Mouse (Mus musculus): Measurements from ENCODE around the gene Lalba.
"Not testable (repeated sequence)": the region's sequence is repeated elsewhere in the genome, so short reads cannot be mapped to it uniquely, and the experiment has no call there.

The Lalba gene

GRCm38 (mm10) chr15:98482701-98483100 is at the start of gene Lalba:
Gene Lalba (minus strand): TSS chr15:98482721.
- DNase-seq: no peak

DNA sequence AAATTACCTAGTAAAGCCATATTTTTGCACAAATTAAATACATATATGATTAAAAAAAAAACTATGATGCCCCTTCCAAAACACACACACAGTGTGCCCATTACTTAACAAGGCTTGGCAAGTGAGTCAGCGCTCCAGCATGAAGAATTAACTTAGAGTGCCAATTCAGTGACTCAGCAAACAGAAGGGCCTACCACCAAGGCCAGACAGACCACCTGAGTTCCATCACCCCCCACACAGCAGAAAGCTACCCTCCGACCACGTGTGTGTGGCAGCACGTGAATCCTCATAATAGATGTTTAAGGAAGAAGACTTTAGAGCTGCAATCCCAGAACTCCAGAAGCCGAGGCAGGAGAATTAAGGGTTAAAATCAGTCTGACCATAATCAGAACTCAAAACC is 49.8 kb upstream of the Lalba start:
- DNase-seq: no peak

- no peak for DNase-seq
Measured at GRCm38 (mm10) chr15:98528066-98528563, 45.6 kb upstream of the Lalba start.

DNA sequence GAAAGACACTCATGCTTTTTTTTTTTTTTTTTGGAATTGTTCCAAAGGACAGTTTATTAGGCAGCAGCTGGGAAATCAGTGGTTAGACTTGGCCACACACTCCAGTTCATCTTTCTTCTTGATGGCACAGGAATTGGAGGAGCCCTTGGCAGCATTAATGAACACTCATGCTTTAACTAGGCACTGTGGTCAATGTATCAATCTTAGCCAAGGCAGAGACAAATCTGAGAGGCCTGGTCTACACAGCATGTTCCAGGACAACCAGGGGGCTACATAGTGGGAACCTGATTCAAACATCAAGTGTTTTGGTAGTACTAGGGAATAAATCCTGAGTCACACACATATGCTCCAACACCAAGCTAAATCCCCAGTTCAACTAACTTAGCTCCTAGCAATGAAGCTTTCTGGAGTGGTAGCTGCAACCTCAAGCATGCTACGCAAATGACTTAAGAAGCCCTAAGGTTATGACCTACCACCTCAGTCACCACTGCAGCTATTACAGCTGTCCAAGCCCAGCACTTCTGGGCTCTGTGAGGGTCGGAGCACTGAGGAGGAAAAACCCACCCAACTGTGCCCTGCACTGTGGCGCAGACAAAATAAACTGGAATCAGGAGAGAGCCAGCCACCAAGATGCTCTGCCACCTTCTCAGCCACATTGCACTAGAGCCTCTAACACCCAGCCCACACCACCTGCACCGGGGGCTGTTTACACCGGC is 44.7 kb upstream of the Lalba start:
- DNase-seq: no peak

GRCm38 (mm10) chr15:98526057-98526456 is 43.5 kb upstream of the Lalba start:
- no peak for DNase-seq

GRCm38 (mm10) chr15:98521245-98521644 is 38.7 kb upstream of the Lalba start:
- DNase-seq: no peak

DNA sequence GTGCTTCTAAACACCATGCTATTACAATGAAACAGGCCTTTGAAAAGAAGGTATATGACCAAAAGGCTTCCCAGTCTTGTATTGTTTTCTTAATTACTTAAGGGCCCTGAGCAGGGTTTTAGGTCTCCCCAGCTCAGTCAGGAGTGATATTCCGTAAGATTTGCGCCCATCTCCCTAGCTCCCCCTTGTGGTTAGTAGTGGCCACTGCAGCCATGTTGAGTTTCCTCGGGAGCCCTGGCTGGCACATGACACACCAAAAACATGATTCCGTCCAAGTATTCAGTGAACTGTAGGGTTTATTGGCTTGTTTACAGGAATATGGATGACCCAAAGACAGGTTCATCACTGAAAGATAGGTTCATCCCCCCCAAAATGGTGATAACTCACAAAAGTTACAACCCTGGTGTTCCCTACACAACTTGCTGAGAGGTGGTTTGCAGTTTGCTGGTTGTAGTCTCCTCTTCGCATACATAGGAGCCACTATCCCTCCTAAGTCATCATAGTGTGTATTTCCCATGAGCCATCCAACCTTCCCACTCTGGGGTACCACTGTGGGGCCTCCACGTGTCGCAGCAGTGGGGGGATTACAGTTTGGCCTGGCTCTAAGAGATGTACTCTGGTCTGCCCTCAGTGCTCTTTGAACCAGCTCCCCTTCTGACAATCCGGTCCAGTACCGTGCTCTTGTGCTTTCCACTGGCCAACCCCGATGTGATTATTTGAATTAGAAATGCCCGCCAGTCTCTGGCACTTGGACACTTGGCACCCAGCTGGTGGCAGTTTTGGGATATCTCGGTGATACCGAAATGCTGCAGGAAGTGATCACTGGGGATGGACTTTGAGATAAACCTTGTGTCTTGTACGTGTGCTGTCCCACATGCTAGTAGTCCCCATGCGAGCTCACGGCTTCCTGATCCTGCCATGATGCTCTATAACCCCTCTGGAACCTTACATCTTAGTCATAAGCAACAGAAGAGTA is 35.1 kb upstream of the Lalba start:
- no peak for DNase-seq

- DNase-seq: not testable (repeated sequence)
Measured at GRCm38 (mm10) chr15:98514845-98515244, 32.3 kb upstream of the Lalba start.

GRCm38 (mm10) chr15:98514146-98514545 is 31.6 kb upstream of the Lalba start:
- peak; percentile 47 to 69 for DNase-seq

DNA sequence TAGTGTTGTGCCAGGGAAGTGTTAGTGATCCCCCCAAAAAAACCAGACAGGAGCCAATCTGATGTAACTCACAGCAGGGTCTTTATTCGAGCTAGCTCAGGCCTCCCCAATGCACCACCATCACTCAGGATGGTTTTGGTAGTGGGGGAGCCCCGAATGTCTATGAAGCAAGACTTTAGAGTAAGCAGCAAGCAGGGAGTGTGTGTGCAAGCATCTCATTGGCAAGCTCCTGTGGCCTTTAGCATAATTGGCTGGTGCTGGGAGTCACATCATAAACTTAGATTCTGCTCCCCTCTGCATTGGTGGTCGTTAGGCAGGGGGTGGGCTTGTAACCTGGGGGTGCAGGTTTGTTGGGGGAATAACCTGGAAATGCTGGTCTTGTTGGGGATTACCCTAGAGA is 31.2 kb upstream of the Lalba start:
- not testable (repeated sequence) for DNase-seq

DNA sequence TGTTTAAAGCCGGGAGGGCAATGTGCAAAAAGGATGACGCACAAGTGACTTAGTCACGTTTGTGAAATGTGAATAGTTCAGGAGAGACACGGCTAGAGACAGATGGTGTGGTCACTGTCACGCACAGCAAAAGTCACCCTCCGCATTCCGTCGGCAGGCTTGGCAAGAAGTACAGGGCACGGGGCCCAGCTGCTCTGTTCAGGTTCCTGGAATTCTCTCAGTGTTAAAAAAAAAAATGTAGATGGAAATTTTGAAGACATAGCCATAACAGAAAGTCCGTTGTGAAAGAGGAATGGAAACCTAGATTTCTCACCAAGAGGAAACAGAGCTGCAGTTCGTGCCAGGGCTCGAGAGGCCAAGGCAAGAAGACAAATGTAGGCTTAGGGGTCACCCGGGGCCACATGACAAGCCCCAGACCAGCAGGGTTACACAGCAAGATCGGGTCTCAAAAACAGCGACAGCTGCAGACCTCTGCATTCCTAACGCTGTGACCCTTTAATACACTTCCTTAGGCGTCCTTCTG is 30.3 kb upstream of the Lalba start:
- DNase-seq: no peak

DNA sequence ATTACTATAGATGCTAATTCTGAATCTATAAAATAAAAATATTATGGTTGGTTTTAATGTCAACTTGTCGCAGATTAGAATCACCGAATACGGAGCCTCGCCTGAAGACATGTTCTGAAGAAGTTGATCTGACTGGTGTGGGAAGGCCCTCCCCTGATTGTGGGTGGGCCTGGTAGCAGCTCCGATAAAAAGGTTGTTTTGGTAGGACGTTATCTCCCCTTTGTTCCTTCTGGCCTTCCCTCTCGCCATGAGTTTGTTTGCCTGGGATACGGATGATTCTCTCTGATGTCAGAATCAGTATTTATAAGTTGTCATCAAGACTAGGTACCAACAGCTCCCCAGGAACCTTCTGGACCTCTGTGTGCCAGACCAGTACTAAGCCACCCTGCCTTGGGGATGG is 29.7 kb upstream of the Lalba start:
- no peak for DNase-seq

GRCm38 (mm10) chr15:98511386-98511928 is 28.9 kb upstream of the Lalba start:
- peak; percentile 52 to 63 for DNase-seq

DNA sequence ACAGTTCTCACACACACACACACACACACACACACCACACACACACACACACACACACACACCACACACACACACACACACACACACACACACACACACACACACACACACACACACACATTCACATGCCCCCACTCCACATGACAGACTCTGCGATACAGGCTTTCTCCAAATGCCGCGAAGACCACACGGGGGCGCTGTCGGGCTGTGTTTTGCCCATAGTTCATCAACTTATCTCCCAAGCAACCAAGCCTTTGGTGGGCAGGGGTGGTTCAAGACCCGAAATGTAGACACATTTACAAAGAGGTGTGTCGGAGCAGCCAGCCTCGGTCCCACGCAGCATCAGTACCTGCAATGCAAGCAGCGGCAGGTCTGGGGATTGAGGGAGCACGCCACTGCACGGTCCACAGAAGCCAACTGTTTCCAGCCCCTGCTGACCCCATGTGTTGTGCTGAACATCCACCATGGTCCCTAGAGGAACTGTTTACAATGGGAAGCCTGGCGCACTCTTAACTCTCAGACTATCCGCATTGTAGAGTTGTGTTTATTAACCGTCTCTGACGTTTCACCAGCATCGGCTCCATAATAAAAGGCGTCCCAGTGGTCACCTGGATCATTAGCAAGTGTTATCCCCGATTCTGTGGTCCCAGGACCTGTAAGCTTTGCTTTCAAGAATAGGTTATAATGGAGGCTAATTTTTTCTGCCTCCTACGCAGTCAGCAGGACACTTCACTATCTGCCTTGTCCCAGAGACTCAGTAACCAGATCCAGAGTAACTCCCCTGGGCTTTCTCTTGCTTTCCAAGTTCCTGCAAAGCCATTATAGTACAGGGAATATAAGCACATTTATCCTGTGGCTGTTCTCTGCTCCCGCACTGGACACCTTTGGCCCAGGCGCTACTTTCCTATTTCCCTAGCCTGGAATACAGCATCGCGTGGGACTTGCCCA is 28.2 kb upstream of the Lalba start:
- DNase-seq: peak; percentile 63 to 72

DNA sequence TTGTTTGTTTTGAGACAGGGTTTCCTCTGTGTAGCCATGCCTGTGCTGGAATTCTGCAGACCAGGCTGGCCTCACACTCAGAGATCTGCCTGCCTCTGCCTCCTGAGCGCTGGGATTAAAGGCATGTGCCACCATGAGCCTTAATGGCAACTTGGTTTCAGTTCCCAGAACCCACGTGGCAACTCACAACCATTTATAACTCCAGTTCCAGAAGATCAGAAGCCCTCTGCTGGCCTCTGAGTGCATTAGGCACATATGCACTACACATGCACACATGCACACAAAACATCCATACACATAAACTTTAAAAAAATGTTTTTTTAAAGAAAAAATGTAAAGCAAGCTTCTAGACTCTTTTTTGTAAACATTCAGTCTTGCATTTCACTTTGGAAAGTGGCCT is 26.9 kb upstream of the Lalba start:
- DNase-seq: no peak

- no peak for DNase-seq
Measured at GRCm38 (mm10) chr15:98507321-98507720, 24.8 kb upstream of the Lalba start.

DNA sequence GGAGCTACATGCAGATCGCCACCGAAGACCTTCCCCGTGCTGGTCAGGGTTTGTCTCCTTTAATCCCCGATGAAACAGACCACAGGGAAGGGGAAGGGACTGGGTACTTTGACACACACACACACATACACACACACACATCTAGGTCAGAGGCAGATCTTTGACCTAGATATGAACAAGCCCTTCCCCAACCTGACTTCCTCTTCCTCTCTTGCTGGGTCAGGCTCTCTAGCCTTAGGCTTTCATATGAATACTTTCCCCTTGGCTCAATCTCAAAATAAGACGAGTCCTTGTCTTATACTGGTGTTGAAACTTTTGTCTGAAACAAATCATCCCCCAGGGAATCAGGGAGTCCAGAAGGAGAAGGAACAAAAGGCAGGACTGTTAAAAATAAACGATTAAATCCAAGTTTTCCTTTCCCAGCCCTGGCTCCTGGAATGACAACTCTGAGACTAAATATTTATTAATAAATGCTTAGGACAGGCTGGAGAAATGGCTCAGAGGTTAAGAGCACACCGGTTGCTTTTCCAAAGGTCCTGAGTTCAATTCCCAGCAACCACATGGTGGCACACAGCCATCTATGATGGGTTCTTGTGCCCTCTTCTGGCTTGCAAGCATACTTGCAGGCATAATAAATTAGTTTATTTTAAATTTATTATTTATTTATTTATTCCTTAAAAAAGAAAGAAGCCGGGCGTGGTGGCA is 23.9 kb upstream of the Lalba start:
- no peak for DNase-seq

GRCm38 (mm10) chr15:98504514-98504913 is 22.0 kb upstream of the Lalba start:
- DNase-seq: peak; percentile 50 to 66

GRCm38 (mm10) chr15:98503317-98503716 is 20.8 kb upstream of the Lalba start:
- DNase-seq: no peak

DNA sequence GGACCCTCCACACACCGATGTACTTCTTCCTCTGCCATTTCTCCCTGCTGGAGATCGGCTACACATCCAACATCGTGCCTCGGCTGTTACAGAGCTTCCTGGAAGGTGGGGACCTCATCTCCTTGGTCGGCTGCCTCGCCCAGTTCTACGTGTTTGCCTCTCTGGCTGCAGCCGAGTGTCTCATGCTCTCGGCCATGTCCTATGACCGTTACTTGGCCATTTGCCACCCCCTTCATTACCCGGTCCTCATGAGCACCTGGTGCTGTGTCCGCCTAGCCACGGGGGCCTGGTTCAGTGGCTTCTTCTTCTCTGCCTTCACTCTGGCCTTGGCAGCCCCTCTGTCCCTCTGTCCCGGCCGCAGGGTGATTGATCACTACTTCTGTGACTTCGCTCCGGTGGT is 15.1 kb upstream of the Lalba start:
- no peak for DNase-seq

DNA sequence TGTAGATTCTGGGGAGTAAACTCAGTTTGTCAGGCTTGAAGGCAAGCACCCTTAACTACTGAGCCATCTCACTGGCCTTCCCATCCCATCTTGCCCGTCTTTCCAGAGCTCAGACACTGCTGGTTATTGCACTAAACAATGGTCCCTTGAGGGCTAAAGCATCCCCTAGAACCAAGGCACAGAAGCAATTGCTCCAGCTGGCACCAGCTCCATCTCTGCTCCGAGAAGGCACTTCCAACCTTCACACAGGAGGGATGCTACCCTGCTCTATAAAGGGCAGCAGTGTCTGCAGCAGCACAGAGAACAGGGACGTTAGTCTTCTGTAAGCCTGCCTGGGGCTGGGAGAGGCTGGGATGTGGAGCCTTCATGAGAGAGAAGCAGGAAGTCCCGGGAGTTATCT is 9.6 kb upstream of the Lalba start, which contains the start of gene Olfr279:
Gene Olfr279 (plus strand): TSS at position 301 of the 400 bp plus-strand sequence.
- no peak for DNase-seq

All from thymus, adult 18-20 months (tissue).